Mouse (Mus musculus) gastrocnemius, postnatal 4 days (tissue): Measurements from ENCODE around the gene Amigo1. TPM values are rescaled to one million over a fixed set of nuclear protein-coding genes. Genes with fewer than 3 reads are reported as not detected.
A peak's percentile ranks its signal among the peaks of the same experiment; 100 is the strongest.

ENCODE experiments used
- DNase-seq, 2 experiments: peaks; one replicate each; pipeline ENCODE4 v3.0.0; 2021 to 2022; ENCODE audit warnings: low spot score in 2 of 2, mixed read lengths in 2 of 2
- long read RNA-seq, 2 experiments: library from polyadenylated mRNA; stranded (forward); transcript quantifications; one replicate each; pipeline ENCODE4 v2.0.0; 2021
- total RNA-seq, 2 experiments: library from RNA; stranded (reverse); gene quantifications; 2 replicates each; pipeline ENCODE4 v1.2.3; 2021

Amigo1 gene
- 10 to 100 TPM; 27.9 to 32.2 TPM for total RNA-seq
- long read RNA-seq, experiment 1, full-length matches to known transcripts = 25 of 45 reads
- long read RNA-seq, experiment 1, partial matches to known transcripts = 0 of 45 reads
- long read RNA-seq, experiment 1, other reads (novel, unspliced or antisense) = 20 of 45 reads
- long read RNA-seq, experiment 2, full-length matches to known transcripts = 36 of 60 reads
- long read RNA-seq, experiment 2, partial matches to known transcripts = 0 of 60 reads
- long read RNA-seq, experiment 2, other reads (novel, unspliced or antisense) = 24 of 60 reads

DNA sequence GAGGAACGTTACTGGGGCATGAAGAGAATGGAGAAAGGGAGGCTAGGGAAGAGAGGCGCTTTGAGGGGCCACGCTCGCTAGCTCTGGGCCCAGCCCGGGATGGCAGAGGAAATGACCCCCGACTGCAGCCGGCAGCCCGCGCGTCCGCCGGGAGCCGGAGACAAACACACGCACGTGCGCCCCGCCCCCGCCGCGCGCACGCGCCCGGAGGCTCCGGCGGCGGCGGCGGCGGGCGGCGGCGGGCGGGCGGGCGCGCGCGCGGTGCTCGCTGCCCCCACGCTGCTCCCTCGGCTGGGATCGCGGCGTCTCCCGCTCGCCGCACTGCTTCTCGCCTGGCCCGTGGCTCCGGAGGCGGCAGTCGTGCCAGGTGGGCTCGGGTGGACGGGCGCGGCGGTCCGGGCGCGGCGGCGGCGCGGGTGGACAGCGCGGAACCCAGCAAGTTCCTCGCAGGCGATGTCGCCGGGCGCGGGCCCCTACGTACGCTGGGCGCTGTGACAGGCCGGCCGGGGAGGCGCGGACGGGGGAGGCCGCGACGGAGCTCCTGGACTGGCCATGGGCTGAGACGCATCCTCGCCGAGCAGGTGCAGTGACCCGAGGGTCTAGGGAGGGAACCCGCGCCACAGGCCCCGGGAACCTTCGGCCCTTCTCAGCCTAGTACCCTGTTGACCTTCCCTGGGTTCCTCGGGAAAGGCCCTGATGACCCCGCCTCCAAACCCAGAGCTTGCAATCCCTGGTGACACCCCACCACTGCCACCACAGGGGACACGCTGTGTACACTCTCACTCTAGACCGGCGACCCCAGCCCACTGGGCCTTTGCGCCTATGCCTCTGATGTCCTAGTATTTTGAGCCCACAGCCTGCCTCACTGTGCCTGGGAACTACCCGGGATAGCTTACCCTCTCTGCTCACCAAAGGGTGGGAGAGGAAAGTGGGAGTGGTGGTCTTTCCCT lies at the start of gene Amigo1:
Gene Amigo1, plus strand, starts transcription at position 238 of the 950 bp plus-strand sequence.
- peak in 1 of 2 experiments; percentile 57 for DNase-seq

DNA sequence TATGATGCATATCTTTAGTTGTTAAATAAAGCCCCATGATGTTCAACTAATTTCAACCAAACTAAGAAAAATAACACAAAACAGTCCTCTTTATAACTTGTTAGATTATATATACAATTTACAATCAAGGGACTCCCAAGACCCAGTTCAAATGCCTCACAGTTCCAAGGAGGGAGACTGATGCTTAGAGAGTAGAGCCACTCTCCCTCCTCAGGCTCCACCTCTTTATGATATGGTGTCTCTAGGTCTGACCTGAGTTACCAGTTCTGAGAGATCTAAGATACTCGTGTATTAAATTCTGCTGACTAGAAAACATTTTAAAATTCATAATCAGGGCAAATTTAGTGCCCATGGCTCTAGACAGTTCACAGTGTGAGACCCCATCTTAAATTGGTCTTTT lies 47.0 kb upstream of the Amigo1 start:
- no peak for DNase-seq

DNA sequence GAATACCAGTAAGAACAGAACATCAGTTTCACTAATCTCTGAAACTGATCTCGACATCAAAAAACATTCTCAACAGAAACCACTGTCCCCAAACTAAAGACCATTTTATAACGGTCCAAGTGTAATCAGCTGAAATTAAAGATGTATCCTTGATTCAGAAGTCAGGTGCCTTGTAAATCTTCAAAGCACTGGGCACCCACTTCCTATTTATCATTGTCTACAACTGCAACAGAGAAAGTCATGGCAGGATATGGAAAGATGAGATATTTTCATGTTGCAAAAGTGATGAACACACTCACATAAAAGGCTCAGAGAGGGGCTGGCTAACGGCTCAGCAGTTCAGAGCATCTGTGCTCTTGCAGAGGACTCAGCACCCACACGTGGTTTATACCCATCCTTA lies 45.3 kb upstream of the Amigo1 start:
- DNase-seq = no peak

DNA sequence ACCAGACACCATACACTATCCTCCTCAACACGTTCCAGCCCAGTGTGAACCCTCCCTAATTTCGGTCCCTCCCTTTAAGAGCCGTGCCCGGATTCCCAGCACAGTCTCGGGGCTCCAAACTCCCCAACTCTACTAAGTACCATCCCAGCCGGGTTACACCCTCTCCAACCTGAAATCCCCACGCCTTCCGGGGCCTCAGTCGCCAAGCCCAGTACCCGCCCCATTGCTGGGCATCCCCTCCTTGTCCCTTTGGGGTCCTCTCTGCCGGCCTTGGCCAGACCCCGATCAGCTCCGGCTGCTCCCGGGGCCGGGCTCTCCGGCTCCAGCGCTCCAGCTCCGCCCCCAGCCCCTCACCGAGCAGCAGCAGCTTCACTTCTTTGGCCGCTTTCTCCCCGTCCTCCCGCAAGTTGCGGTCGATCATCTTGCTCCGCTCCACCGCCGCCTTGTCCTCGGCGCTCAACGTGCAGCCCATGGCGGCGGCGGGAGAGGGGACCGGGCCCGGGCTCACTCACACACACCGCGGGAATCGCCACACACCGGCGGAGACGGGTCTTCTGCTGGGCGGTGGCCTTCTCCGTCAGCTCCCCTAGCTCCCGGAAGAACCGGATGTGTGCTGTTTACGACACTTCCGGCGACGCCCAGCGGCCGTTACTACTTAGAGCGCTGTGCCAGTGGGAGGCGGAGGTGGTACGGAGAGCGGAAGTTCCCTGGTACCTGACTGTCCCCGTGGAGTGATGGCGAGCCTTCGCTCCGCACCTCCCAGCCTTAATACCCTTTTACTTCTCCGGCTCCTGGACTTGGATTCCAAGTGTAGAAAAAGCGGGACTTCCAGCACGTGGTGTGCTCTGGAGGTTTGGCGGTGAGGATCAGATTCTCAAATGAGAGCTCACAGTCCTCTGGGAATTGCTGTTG lies 40.3 kb upstream of the Amigo1 start, which contains the start of gene Gnai3:
Gene Gnai3, minus strand, starts transcription at position 613 of the 912 bp plus-strand sequence.
- DNase-seq = peak; percentile 67 to 90

DNA sequence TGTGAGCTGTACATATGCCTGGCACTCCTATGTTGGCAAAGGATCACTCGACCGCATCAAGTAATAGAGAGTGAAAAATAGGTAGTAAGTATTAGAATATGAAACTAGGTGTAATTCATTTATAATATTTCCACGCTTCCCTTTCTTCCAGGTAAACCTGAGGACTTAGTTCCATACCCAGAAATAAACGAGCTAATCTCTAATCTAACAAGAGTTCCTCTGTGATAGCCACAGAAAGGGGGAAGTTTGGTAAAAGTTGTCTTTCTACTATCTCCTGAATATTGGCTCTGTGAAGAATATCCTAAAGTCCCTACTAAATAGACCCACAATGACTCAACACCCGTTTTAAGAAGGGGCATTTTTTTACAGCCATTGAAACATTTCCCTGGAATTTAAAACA lies 39.5 kb upstream of the Amigo1 start:
- DNase-seq = no peak

DNA sequence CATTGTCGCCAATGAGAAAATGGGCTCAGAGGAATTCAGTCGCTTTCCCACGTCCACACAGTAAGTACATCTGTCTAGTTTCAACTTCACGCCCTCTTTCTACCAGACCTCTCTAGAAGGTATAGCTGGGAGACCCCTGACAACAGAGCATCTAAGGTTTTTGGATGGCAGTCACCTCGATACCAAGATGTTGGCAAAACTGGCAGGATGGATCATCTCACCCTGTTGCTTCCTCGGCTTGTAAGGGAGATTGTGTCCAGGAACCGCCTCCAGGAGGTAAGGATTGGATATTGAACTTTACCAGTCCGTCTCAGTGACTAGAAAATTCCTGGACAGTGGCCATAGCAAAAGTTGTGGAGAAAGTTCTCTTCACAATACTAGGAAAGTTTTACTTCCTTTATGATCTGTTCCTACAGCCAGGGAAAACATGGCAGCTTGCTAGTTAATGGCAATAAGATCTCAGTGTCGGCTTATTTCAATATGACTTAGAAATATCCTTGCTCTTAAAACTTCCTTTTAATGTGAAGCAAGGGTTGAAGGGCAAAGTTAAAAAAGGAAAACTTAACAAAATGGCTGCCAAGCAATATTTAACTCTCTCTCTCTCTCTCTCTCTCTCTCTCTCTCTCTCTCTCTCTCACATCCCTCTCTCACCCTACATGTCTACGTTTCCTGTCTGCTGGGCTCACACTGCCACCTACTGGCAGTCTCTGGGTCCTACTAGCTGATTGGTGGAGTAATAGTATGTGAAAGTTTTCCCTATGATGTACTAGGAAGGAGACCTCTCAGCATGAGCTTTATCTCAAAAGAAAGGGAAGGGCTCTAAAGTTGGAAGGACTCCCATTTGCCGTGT lies 38.5 kb upstream of the Amigo1 start:
- peak; percentile 78 to 85 for DNase-seq

DNA sequence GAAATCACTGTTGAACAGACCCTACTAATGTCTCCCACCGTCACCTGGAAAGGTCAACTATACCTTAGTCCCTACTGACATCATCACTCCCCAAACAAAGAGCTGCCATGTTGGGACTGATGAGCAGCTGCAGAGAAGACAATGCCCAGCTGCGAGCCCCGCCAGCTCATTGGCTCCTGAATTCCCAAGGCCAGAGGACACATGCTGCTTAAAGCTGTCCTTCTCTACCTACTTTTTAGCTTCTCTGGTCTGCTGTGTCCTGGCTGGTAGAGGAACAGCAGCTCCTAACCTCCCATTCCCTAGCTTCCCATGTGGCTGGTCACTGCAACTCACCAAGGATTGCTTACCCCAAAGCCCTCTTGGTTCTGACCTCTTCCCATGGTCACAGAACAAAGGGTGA lies 33.8 kb upstream of the Amigo1 start:
- DNase-seq = no peak

DNA sequence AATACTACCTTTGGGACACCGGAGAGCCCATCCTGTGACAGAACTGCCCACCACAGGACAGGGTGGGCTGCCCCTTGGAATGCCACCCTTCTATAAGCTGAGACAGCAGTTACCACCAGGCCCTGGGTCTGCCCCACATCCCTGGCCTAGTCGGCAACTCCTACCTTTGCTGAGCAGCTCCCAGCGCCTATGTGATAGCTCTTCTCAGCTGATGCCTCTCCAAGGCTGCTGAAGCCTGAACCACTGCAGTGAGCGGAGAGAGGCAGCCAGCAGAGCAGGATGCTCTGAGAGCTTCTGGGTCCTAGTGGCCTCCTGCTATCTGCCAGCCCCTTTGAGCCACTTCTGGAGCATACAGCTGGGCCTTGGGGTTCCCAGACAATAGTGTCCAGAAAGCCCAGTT lies 31.5 kb upstream of the Amigo1 start, which contains the start of gene Gpr61:
Gene Gpr61, minus strand, starts transcription at position 227 of the 400 bp plus-strand sequence.
- no peak for DNase-seq

DNA sequence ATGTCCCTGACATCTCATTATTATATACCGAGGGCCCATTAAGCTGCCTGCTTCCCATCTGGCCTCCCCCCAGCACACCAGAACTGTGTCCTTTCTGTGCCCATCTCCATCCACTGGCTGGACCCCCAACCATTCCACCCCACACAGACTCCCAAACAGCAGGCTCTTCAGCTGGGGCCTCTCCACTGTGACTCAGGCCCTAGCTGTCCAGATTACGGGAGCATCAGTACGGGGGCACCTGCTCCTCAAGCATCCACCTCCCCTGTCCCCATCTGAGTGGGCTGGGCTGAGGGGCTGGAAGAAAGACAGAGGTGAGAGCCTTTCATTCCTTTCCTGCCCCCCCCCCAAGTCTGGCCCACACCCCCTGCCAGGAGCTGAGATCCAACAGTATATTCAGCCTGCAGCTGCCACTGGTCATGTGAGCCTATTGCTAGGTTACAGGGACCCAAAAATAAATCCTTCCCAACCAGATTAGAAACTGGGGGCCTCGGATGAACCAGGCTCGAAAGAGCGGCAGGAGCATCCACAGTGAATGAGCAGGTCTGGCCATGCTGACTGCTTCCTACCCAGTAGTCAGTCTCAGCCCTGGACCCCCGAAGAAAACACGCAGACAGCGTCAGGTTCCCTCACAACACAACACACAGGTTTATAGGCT lies 27.6 kb upstream of the Amigo1 start:
- DNase-seq = no peak

DNA sequence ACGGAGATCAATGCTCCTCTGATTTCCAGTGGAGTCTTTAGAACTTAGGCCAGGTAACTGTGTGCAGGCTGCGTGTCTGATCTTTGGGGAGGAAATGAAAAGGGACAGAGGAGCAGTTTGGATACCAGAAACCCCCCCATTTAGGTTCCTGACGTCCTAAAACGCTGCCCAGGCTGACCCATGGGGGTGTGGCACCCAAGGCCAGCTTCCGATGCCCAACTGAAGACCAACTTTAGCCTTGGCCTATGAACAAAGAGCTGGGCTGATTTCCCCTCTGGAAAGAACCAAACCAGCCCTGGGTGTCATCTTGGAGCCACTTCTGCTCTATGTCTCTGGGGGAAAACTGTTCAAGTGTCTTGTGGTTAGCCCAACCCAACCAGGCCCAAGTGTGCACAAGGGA lies 22.0 kb upstream of the Amigo1 start:
- no peak for DNase-seq

DNA sequence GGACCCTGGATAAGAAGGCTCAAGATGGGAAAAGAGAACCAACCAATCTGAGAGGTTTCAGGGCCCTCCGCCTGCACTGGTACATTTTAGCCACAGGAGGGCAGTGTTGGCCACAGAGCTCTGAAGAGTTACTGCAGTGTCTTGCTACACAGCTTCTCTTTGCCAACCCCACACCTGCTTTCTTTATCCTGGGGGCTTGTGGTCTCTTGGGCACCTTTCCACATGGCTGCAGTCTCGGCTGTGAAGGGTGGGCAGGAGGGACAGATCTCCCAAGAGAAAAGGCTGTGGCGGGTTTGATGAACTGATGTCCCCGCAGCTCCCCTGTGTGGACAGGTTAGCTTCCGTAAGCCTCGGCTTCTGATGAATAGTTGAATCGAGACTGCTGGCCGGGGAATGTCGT lies 21.3 kb upstream of the Amigo1 start:
- peak; percentile 58 to 78 for DNase-seq

DNA sequence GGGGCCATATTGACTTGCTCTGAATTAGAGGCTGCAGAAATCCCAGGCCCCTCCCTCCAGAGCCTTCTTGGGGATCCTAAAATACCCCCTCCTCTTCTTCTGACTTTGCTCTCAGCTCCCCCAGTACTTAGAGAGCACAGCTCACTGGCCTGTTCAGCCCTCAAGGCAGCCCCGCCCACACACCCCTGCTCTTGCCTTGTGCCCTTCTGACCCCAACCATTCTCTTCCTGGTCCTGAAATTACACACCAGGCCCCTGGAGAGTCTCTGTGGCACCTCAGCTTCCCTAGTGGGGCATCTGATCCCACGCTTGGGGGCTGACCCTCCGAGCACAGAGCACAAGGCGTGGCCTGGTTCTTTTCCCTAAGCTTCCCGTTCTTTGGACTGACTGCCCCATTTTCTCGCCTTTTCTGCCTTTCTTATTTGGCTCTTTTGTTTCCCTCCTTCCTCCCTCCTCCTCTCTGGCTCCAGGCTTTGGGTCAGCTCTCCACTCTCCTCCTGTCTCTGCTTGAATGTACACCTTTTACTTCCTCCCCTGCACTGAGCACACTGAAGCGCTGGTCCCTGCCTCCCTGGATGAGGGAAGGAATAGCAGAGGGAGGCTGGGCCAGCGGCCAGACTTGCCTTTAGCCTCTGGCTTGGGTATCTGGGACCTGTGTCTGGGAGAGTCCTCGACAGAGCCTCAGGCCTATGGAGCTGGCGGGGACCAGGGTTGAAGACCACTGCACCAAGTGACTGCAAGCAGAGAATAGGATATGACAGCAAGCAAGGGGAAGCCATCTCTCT lies 20.4 kb upstream of the Amigo1 start:
- peak in 1 of 2 experiments; percentile 50 for DNase-seq

DNA sequence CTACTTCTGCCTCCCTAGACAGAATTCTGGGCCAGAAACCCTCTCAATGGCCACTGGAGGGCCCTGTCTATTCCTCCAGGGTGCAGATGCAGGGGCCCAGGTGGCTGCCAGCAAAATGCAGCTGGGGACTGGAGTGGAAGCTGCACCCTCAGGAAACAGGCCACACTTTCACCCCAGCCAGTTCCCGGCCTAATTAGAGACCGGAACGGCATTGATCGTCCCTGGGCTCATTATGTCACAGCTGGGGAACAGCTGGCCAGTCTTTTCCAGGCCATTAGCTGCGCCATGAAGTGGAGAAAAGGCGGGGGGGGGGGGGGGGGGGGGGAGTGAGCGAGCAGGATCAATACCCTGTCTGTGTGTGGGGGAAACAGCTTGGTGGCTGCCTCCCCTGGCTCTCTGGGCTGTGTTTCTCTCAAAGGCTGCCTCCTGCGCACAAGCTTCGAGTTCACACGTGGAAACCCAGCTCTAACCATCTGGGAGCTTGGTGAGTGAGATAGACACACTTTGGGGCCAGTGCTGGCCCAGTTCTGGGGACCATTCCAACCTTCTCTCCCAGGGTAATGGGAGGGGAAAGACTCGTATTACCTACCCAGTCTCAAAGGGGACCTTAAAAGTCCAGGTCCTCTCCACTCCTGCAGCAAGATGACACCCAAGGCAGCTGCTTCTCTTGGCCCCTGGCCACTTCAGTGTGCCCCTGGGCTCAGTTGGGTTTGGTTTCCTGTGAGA lies 19.5 kb upstream of the Amigo1 start:
- DNase-seq = peak in 1 of 2 experiments; percentile 65

DNA sequence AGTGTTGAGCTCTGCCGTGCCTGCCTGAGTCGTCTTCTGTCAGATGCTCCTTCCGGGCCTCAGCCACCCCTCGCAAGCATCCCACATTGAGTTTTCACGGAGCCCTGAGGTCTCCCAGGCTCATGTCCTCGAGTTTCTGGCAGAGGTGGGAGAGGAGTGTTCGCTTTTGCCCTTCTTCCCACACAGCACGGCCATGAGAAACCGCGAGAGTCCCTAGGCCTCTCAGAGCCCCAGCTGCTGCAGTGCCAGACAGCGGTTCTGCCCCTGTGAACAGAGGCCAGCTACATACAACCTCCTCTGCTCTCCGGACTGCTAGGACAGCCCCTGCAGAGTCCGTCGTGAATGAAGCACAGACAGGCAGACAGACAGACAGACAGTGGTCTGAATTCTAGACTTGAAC lies 18.6 kb upstream of the Amigo1 start:
- DNase-seq = peak in 1 of 2 experiments; percentile 63

DNA sequence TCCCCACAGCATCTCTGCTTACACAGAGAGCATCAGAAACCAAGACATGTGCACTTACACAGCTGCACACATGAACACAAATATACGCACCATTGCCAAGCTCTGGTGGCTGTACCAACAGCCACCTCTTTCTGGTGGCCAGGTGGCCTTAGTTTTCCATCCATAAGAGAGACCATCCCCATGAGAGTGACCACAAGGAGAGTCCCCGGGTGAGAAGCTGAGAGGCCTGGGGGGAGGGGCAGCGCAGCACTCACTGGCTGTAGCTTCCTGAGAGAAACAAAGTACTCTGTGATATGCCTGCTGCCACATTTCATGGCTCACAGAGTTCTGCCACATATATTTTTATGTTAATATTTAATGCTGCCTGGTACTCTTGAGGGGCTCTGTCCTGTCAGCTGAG lies 16.9 kb upstream of the Amigo1 start:
- no peak for DNase-seq

DNA sequence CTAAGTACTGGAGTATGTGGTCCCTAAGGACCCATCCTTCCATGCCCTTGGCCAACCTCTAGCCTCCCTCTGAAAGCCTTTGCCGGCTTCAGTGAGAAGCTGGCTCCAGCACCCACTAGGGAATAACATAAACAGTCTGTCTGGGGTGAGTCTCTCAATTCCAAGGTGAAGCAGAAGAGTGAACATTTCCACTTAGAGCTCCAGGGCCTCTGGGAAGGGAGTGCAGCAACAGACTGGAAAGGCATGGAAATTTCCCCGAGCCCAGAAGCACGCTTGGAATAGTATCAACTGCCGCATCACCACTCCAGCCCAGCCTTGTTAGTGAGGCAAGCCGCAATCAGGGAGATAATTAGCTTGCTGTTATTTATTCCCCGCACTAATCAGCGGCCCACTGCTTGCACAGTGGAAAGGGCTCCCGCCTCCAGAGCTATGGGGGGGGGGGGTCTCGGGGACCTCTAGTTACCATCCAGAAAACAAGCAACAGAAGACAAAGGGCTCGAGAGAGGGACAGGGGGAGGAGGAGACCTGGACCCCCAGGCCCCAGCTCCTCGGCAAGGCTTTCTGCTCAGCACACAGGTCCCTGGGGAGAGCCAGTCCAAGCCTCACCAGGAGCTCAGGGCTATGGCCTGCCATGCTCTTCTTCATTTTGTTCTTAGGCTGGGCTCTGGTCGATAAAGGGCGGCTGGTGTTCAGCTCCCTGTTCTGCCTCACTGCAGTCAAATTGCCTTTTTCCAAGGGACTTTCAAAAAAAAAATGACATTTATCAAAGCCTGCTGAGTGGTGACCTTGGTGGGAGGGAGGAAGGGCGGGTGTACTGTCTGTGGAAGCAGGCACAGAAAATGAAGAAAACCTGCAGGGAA lies 11.2 kb upstream of the Amigo1 start:
- peak in 1 of 2 experiments; percentile 54 for DNase-seq
